In genomic region chr19:60226845-60227235, GRCm38 (mm10) we compare ENCODE assay signal across 8 mouse cellular contexts. TPM values are rescaled to one million over a fixed set of nuclear protein-coding genes. Genes with fewer than 3 reads are reported as not detected.
DNase-seq lines count a peak whose midpoint lies in the region; ATAC-seq and TF ChIP-seq lines count a peak whose summit lies in the region.

No protein-coding gene starts in this region.

- peaks cover 0 to 12% of the 10 kb centered on the region in 2 experiments; a peak in 3 of 4 replicates for H3K4me1 ChIP-seq in MEL (ENCODE audit: control insufficient read depth in 1 of 2, insufficient read depth in 2 of 2, low read length in 2 of 2)
- H3K4me1 ChIP-seq in heart, embryonic 13.5 days: peaks cover 11% of the 10 kb centered on the region
- peaks cover 12% of the 10 kb centered on the region for H3K4me1 ChIP-seq in liver, embryonic 12.5 days

- no peak overlapping the region for H3K27ac ChIP-seq in MEL (ENCODE audit: control insufficient read depth, low read depth, low read length)
- no peak overlapping the region for H3K27ac ChIP-seq in heart, embryonic 13.5 days (replicated peaks)
- peak overlapping the region; percentile 98; the same call in 1 of the 2 replicates for H3K27ac ChIP-seq in liver, embryonic 12.5 days

- no peak for TF ChIP-seq POLR2A in MEL (IDR thresholded peaks at IDR 0.05; ENCODE audit: control insufficient read depth in 1 of 2, insufficient read depth in 1 of 2, low read depth in 1 of 2, low read length in 2 of 2, poor library complexity in 1 of 2)

- no peaks in the 10 kb centered on the region for H3K9me3 ChIP-seq in MEL (replicated peaks; ENCODE audit: insufficient read depth, low read length)
- no peaks in the 10 kb centered on the region for H3K9me3 ChIP-seq in heart, embryonic 13.5 days
- no peaks in the 10 kb centered on the region for H3K9me3 ChIP-seq in liver, embryonic 12.5 days (replicated peaks)

- H3K4me3 ChIP-seq in MEL (ENCODE audit: control insufficient read depth in 1 of 2, insufficient read depth in 1 of 2, low read depth in 2 of 2, low read length in 2 of 2): peak overlapping the region; percentile 32 to 41
- H3K4me3 ChIP-seq in heart, embryonic 13.5 days: peak overlapping the region; percentile 92
- H3K4me3 ChIP-seq in liver, embryonic 12.5 days: peak overlapping the region; percentile 92

- H3K9ac ChIP-seq in MEL (ENCODE audit: control insufficient read depth, low read depth, low read length, poor library complexity, severe bottlenecking): no peak overlapping the region
- peak overlapping the region; percentile 97; the same call in 1 of the 2 replicates for H3K9ac ChIP-seq in heart, embryonic 13.5 days
- no peak overlapping the region for H3K9ac ChIP-seq in liver, embryonic 12.5 days

- no peak for TF ChIP-seq RAD21 in MEL (IDR thresholded peaks at IDR 0.05; ENCODE audit: low read depth, low read length)

- H3K79me2 ChIP-seq in MEL (ENCODE audit: control insufficient read depth, insufficient read depth, low read length, poor library complexity): peaks cover 20% of the 10 kb centered on the region

- TF ChIP-seq EP300 in MEL (IDR thresholded peaks at IDR 0.05; ENCODE audit: low read depth in 1 of 2, low read length in 2 of 2): no peak

- intact Hi-C loops in heart, postnatal 10 days (cut with DNase I): loop anchor here (10.0 kb wide), 2 partner anchors 282 to 772 kb away; partner anchors contain the start of genes Emx2 and Rab11fip2

- peaks cover 0 to 4% of the 10 kb centered on the region in 2 experiments; a peak in 2 of 4 replicates for H3K27me3 ChIP-seq in MEL (ENCODE audit: control insufficient read depth in 1 of 2, insufficient read depth in 2 of 2, low read length in 2 of 2)
- no peaks in the 10 kb centered on the region for H3K27me3 ChIP-seq in heart, embryonic 13.5 days (replicated peaks)
- 0 out of 2 replicates have a peak, but pooled peaks cover 5% of the 10 kb centered on the region for H3K27me3 ChIP-seq in liver, embryonic 12.5 days (replicated peaks)

- peak; percentile 1 to 6 for DNase-seq in heart, adult 9 months (ENCODE audit: low spot score in 2 of 2)
- no peak for DNase-seq in heart, postnatal 10 days
- no peak for DNase-seq in MEL (ENCODE audit: low read depth, low spot score)
- DNase-seq in urinary bladder, postnatal 25 days (ENCODE audit: low spot score): no peak

- no peak for TF ChIP-seq CTCF in MEL (IDR thresholded peaks at IDR 0.05 in 2 of 3, conservative IDR thresholded peaks at IDR 0.05 in 1 of 3; ENCODE audit: control insufficient read depth in 1 of 3, insufficient read depth in 1 of 3, low read depth in 2 of 3, low read length in 3 of 3, poor library complexity in 1 of 3, severe bottlenecking in 1 of 3)

- peak overlapping the region; percentile 70 for H3K4me2 ChIP-seq in heart, embryonic 13.5 days
- H3K4me2 ChIP-seq in liver, embryonic 12.5 days: peak overlapping the region; percentile 68

- peaks cover 0 to 19% of the 10 kb centered on the region in 2 experiments; a peak in 2 of 4 replicates for H3K36me3 ChIP-seq in MEL (ENCODE audit: control insufficient read depth in 1 of 2, insufficient read depth in 2 of 2, low read length in 2 of 2)
- no peaks in the 10 kb centered on the region; the same call in 1 of the 2 replicates for H3K36me3 ChIP-seq in heart, embryonic 13.5 days
- H3K36me3 ChIP-seq in liver, embryonic 12.5 days: no peaks in the 10 kb centered on the region

- no peak for ATAC-seq in heart, embryonic 13.5 days (ENCODE audit: extremely low read depth, insufficient number of reproducible peaks, low FRiP score, low TSS enrichment)
- no peak for ATAC-seq in liver, embryonic 12.5 days
- ATAC-seq in inflammation-experienced regulatory T-cells, adult 6 months: no peak
- no peak for ATAC-seq in granulocyte monocyte progenitor cell, adult 5-6 weeks (replicated peaks; ENCODE audit: poor library complexity, severe bottlenecking)

- 55% methylated on average over 8 of the region's 8 CpGs for WGBS in heart, embryonic 13.5 days
- WGBS in liver, embryonic 12.5 days (ENCODE audit: insufficient replicate concordance): 53% methylated on average over 8 of the region's 8 CpGs

TF ChIP-seq in MEL, 35 proteins besides CTCF, POLR2A, EP300 and RAD21:
- TF ChIP-seq SIN3A (IDR thresholded peaks at IDR 0.05; ENCODE audit: low read length) (no peak), MYB (IDR thresholded peaks at IDR 0.05; ENCODE audit: low read depth, low read length) (no peak), NRF1 (IDR thresholded peaks at IDR 0.05; ENCODE audit: insufficient read depth, low read depth, low read length, poor library complexity, severe bottlenecking) (no peak), MAZ (IDR thresholded peaks at IDR 0.05; ENCODE audit: low read depth, low read length) (no peak), BHLHE40 (IDR thresholded peaks at IDR 0.05; ENCODE audit: borderline replicate concordance, low read depth, low read length) (no peak), USF2 (IDR thresholded peaks at IDR 0.05; ENCODE audit: borderline replicate concordance in 1 of 2, insufficient read depth in 1 of 2, low read depth in 1 of 2, low read length in 2 of 2) (no peak), TCF12 (IDR thresholded peaks at IDR 0.05; ENCODE audit: low read depth, low read length) (no peak), MAX (IDR thresholded peaks at IDR 0.05; ENCODE audit: low read length) (no peak), ZNF384 (IDR thresholded peaks at IDR 0.05; ENCODE audit: low read depth, low read length) (no peak), MEF2A (IDR thresholded peaks at IDR 0.05; ENCODE audit: extremely low read depth, insufficient replicate concordance, low read depth, low read length, poor library complexity, severe bottlenecking) (no peak), GATA1 (IDR thresholded peaks at IDR 0.05; ENCODE audit: low read depth, low read length) (no peak), ELF1 (IDR thresholded peaks at IDR 0.05; ENCODE audit: low read depth, low read length) (no peak), CHD2 (IDR thresholded peaks at IDR 0.05; ENCODE audit: low read length) (no peak), ZC3H11A (IDR thresholded peaks at IDR 0.05; ENCODE audit: low read depth, low read length) (no peak), USF1 (IDR thresholded peaks at IDR 0.05; ENCODE audit: low read depth, low read length) (no peak), POLR2AphosphoS5 (IDR thresholded peaks at IDR 0.05; ENCODE audit: borderline replicate concordance, low read depth, low read length) (no peak), E2F4 (IDR thresholded peaks at IDR 0.05; ENCODE audit: borderline replicate concordance, low read depth, low read length) (no peak), JUND (IDR thresholded peaks at IDR 0.05; ENCODE audit: low read depth, low read length) (no peak), ZKSCAN1 (IDR thresholded peaks at IDR 0.05; ENCODE audit: low read depth, low read length) (no peak), MXI1 (IDR thresholded peaks at IDR 0.05; ENCODE audit: low read depth, low read length) (no peak)

RNA-seq across cellular contexts. Expression of gene Fam204a, which starts 0.3 kb away (rescaled TPM):
- 10 to 100 TPM; 28.8 to 33.0 TPM for total RNA-seq in heart, postnatal 10 days (2021)
- total RNA-seq in MEL (2012; rRNA removed): 46.1 and 51.2 TPM in 2 replicates
- polyA plus RNA-seq in MEL (2012; ENCODE audit: insufficient read depth in 1 of 2, insufficient read length in 2 of 2, low read depth in 1 of 2, low replicate concordance in 2 of 2, missing spikeins in 1 of 2): 10 to 100 TPM in 1 of 2 experiments, not detected in 1; 54.0 TPM
- 28.8 and 32.6 TPM in 2 replicates for polyA plus RNA-seq in heart, embryonic 13.5 days (2015; fragmentation: Nextera tagmentation; extraction: Ambion mirVana)
- 24.6 and 25.3 TPM in 2 replicates for polyA plus RNA-seq in liver, embryonic 12.5 days (2016; fragmentation: Nextera tagmentation; extraction: Ambion mirVana)
- 10 to 100 TPM; 68.8 to 82.8 (median 71.0) TPM for polyA plus RNA-seq in inflammation-experienced regulatory T-cells, adult 6 months (2017; shearing (Covaris generic))
- 15.6 and 28.9 TPM in 2 replicates for total RNA-seq in granulocyte monocyte progenitor cell, adult 5-6 weeks (2014; fragmentation: Nextera tagmentation)
- 56.7 and 80.0 TPM in 2 replicates for total RNA-seq in granulocyte monocyte progenitor cell, adult 5-6 weeks (2017)

Comparison
In these comparisons a context has a peak if more than half of its experiments do, and no peak if none do; other contexts are left out.
1. DNase-seq: peak in heart, adult 9 months (2 of 2); none in heart, postnatal 10 days (0 of 2), MEL (single experiment) and urinary bladder, postnatal 25 days (single experiment).
2. H3K4me3 ChIP-seq: peak in every context shown above with its lines; median percentile 92 in heart, embryonic 13.5 days; 92 in liver, embryonic 12.5 days; 36 in MEL.